Mouse (Mus musculus) spleen, adult 2 months (tissue): Measurements from ENCODE around the gene Best1. TPM values are rescaled to one million over a fixed set of nuclear protein-coding genes. Genes with fewer than 3 reads are reported as not detected.
A peak's percentile ranks its signal among the peaks of the same experiment; 100 is the strongest.

ENCODE experiments used
- DNase-seq, 2 experiments: peaks; one replicate each; pipeline versions ENCODE4 v3.0.0 to v3.0.0-alpha.2; 2012 to 2021; ENCODE audit warnings: low spot score in 2 of 2, low read depth in 1 of 2
- H3K27ac ChIP-seq: fragments of 200-500 bp; 2 replicates; pipeline ENCODE4 v1.5.1; 2012; ENCODE audit warnings: low read length, inconsistent platforms; ENCODE audit not compliant: insufficient read depth
- H3K27me3 ChIP-seq: fragments of 200-500 bp; 2 replicates; pipeline ENCODE4 v1.6.1; 2012; ENCODE audit warnings: mild to moderate bottlenecking, moderate library complexity, low read length, inconsistent platforms; ENCODE audit not compliant: control insufficient read depth, insufficient read depth
- H3K36me3 ChIP-seq: fragments of 200-500 bp; 2 replicates; pipeline ENCODE4 v1.6.1; 2012; ENCODE audit warnings: mild to moderate bottlenecking, low read length, inconsistent platforms; ENCODE audit not compliant: control insufficient read depth, insufficient read depth
- H3K4me1 ChIP-seq: fragments of 200-500 bp; 2 replicates; pipeline ENCODE4 v1.6.1; 2011; ENCODE audit warnings: inconsistent platforms; ENCODE audit not compliant: control insufficient read depth, insufficient read depth, insufficient read length
- H3K4me3 ChIP-seq: fragments of 200-500 bp; 2 replicates; pipeline ENCODE4 v1.5.1; 2011; ENCODE audit warnings: mild to moderate bottlenecking, inconsistent platforms; ENCODE audit not compliant: insufficient read depth, insufficient read length; ENCODE audit errors: extremely low read depth
- CTCF ChIP-seq: fragments of 200-500 bp; IDR thresholded peaks from 2 replicates; pipeline ENCODE4 v1.5.1; 2011; ENCODE audit warnings: mild to moderate bottlenecking, inconsistent platforms; ENCODE audit not compliant: insufficient read depth, insufficient read length, insufficient replicate concordance; ENCODE audit errors: extremely low read depth
- POLR2A ChIP-seq: fragments of 200-500 bp; IDR thresholded peaks from 2 replicates; pipeline ENCODE4 v1.6.1; 2011; ENCODE audit warnings: low read depth, low read length, inconsistent platforms
- WGBS: fragments of 180-500 bp; shearing (Covaris S2); methylation state at CpG from one replicate; pipeline ENCODE4 v1.1.7; 2018; 5-methylcytosine and 5-hydroxymethylcytosine counted together
- polyA plus RNA-seq: library from polyadenylated mRNA; depleted of rRNA; stranded (reverse); fragments of >200 nt; gene quantifications from 2 replicates; pipeline ENCODE4 v1.2.3, GENCODE M21; 2012; rRNA removed

Gene Best1
- polyA plus RNA-seq, 1 experiment: 0.20 TPM

GRCm38 (mm10) chr19:9939841-9940240, 61.6 kb downstream of the Best1 start:
- no peak for DNase-seq
- TF ChIP-seq CTCF: no peak
- no peak for TF ChIP-seq POLR2A
- peaks cover 45% of the 10 kb centered on the region; the same call in 1 of the 2 replicates for H3K4me1 ChIP-seq
- no peak overlapping the region for H3K27ac ChIP-seq
- WGBS: 86% methylated on average over 7 of the region's 7 CpGs
- H3K36me3 ChIP-seq: no peaks in the 10 kb centered on the region
- H3K4me3 ChIP-seq: no peak overlapping the region
- no peaks in the 10 kb centered on the region for H3K27me3 ChIP-seq

- no peak for TF ChIP-seq POLR2A
- no peak for TF ChIP-seq CTCF
- Histone ChIP-seq H3K4me3 (peak overlapping the region; percentile 41; the same call in 1 of the 2 replicates), H3K36me3 (no peaks in the 10 kb centered on the region), H3K27ac (peak overlapping the region; percentile 89), H3K27me3 (no peaks in the 10 kb centered on the region), H3K4me1 (peaks cover 45% of the 10 kb centered on the region; the same call in 1 of the 2 replicates)
- DNase-seq: peak; percentile 56 to 78
- WGBS: 5% methylated on average over 13 of the region's 13 CpGs
These were observed 62.6 kb downstream of the Best1 start for GRCm38 (mm10) chr19:9938824-9939303.

GRCm38 (mm10) chr19:9938156-9938823, 63.1 kb downstream of the Best1 start:
- peak overlapping the region; percentile 89 for H3K27ac ChIP-seq
- peaks cover 45% of the 10 kb centered on the region; the same call in 1 of the 2 replicates for H3K4me1 ChIP-seq
- peak; percentile 4; the same call in 1 of the 2 replicates for TF ChIP-seq POLR2A
- TF ChIP-seq CTCF: no peak
- H3K36me3 ChIP-seq: no peaks in the 10 kb centered on the region
- WGBS: 8% methylated on average over 6 of the region's 6 CpGs
- H3K4me3 ChIP-seq: peak overlapping the region; percentile 41
- no peaks in the 10 kb centered on the region for H3K27me3 ChIP-seq
- no peak for DNase-seq

GRCm38 (mm10) chr19:9937428-9937827, 64.0 kb downstream of the Best1 start:
- Histone ChIP-seq H3K27ac (peak overlapping the region; percentile 89), H3K27me3 (no peaks in the 10 kb centered on the region), H3K4me1 (peaks cover 40% of the 10 kb centered on the region; the same call in 1 of the 2 replicates), H3K4me3 (no peak overlapping the region), H3K36me3 (no peaks in the 10 kb centered on the region)
- DNase-seq: no peak
- 81% methylated on average over 5 of the region's 5 CpGs for WGBS
- TF ChIP-seq CTCF (no peak), POLR2A (no peak)

GRCm38 (mm10) chr19:9936579-9936978, 64.9 kb downstream of the Best1 start:
- 30% methylated on average over 5 of the region's 5 CpGs for WGBS
- Histone ChIP-seq H3K4me3 (no peak overlapping the region), H3K27ac (peak overlapping the region; percentile 83), H3K27me3 (no peaks in the 10 kb centered on the region), H3K36me3 (no peaks in the 10 kb centered on the region), H3K4me1 (peaks cover 33% of the 10 kb centered on the region; the same call in 1 of the 2 replicates)
- peak; percentile 69 to 91 for DNase-seq
- no peak for TF ChIP-seq CTCF
- no peak for TF ChIP-seq POLR2A

Other genes with a start within 250 kb of the Best1 start
- not detected in 2 replicates for gene Scgb2a2, start 154.1 kb downstream of the Best1 start, polyA plus RNA-seq
- 17.2 and 18.8 TPM in 2 replicates for gene Incenp, start 102.1 kb downstream of the Best1 start, polyA plus RNA-seq
- 3,609 and 4,045 TPM in 2 replicates for gene Fth1, start 21.0 kb downstream of the Best1 start, polyA plus RNA-seq
- 73.5 and 77.8 TPM in 2 replicates for gene Rab3il1, start within 50 bp of the Best1 start, polyA plus RNA-seq
- gene Fads3, start 39.9 kb upstream of the Best1 start, polyA plus RNA-seq: 22.0 and 24.3 TPM in 2 replicates
- 9.6 and 12.2 TPM in 2 replicates for gene Fads2, start 100.1 kb upstream of the Best1 start, polyA plus RNA-seq
- 17.8 and 20.0 TPM in 2 replicates for gene Fads1, start 181.3 kb upstream of the Best1 start, polyA plus RNA-seq
- gene Tmem258, start 202.4 kb upstream of the Best1 start, polyA plus RNA-seq: 70.4 and 88.0 TPM in 2 replicates
- 16.0 and 23.4 TPM in 2 replicates for gene Fen1, start 202.5 kb upstream of the Best1 start, polyA plus RNA-seq
- 2.3 and 3.8 TPM in 2 replicates for gene Myrf, start 239.1 kb upstream of the Best1 start, polyA plus RNA-seq